Mouse (Mus musculus) CH12.LX (cell line): ENCODE results near the gene Rbks.

Experiments
- CTCF ChIP-seq, 2 experiments: IDR thresholded peaks in 1 of 2; conservative IDR thresholded peaks in 1 of 2; 2 replicates each; pipeline ENCODE4 v1.5.1; 2011 to 2012; ENCODE audit warnings: low read depth in 2 of 2, low read length in 2 of 2, improper control_type of control experiment in 1 of 2, inconsistent platforms in 1 of 2, mild to moderate bottlenecking in 1 of 2, moderate library complexity in 1 of 2
- HCFC1 ChIP-seq: IDR thresholded peaks from 2 replicates; pipeline ENCODE4 v1.6.1; 2012; ENCODE audit warnings: low read depth, mild to moderate bottlenecking, inconsistent platforms, low read length, improper control_type of control experiment
- MXI1 ChIP-seq: IDR thresholded peaks from 2 replicates; pipeline ENCODE4 v1.6.1; 2011; ENCODE audit warnings: mild to moderate bottlenecking, low read depth, low read length, improper control_type of control experiment
- POLR2AphosphoS2 ChIP-seq: IDR thresholded peaks from 2 replicates; pipeline ENCODE4 v1.6.1; 2011; ENCODE audit warnings: low read depth, low read length, improper control_type of control experiment

- TF ChIP-seq HCFC1 (no peak), MXI1 (no peak), CTCF (conservative IDR thresholded peaks at IDR 0.05 in 1 of 2, IDR thresholded peaks at IDR 0.05 in 1 of 2; ENCODE audit: low read depth in 2 of 2, low read length in 2 of 2) (no peak), POLR2AphosphoS2 (no peak)
These were observed 35.4 kb upstream of the Rbks start for GRCm38 (mm10) chr5:31732644-31733338.
